Mouse (Mus musculus): ENCODE data around the gene Ephx3.
"Not testable (repeated sequence)": the region's sequence is repeated elsewhere in the genome, so short reads cannot be mapped to it uniquely, and the experiment has no call there.

DNA sequence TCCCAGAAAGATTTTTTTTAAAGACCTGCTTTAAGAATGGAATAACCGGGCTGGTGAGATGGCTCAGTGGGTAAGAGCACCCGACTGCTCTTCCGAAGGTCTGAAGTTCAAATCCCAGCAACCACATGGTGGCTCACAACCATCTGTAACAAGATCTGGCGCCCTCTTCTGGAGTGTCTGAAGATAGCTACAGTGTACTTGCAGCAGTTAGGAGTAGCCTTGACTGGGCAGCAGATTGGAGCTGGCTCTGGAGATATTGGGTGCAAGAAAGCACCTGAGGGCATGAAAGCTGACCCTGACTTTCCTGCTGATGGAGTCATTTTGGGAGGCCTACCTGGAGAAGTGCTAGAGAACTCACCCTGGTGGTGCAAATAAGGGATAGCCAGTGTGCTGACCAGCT is 26.2 kb upstream of the Ephx3 start:
- TF ChIP-seq CTCF (IDR thresholded peaks at IDR 0.05; ENCODE audit: extremely low read depth, insufficient read depth, low read length): 0 out of 2 replicates have a peak, but pooled peaks have one; percentile 8
- not testable (repeated sequence) for TF ChIP-seq POLR2A (IDR thresholded peaks at IDR 0.05; ENCODE audit: extremely low read depth, insufficient read depth, low read length)

Data from cortical plate, adult 2 months (tissue).